Mouse (Mus musculus) layer of hippocampus, adult 6 months (tissue): Measurements from ENCODE around the gene Chrdl1. TPM values are rescaled to one million over a fixed set of nuclear protein-coding genes. Genes with fewer than 3 reads are reported as not detected.

Experiments
- long read RNA-seq, 2 experiments: library from polyadenylated mRNA; unstranded; transcript quantifications; one replicate each; pipeline ENCODE4 v2.0.0; 2019 to 2020
- polyA plus RNA-seq: library from polyadenylated mRNA; unstranded; fragments of <200 nt; fragmentation: Nextera tagmentation; gene quantifications from 2 replicates; pipeline ENCODE4 v1.2.3, GENCODE M21; 2021

The Chrdl1 gene
- polyA plus RNA-seq = 5.7 and 6.5 TPM in 2 replicates
- long read RNA-seq, experiment 1, full-length matches to known transcripts = 3 of 5 reads
- long read RNA-seq, experiment 1, partial matches to known transcripts = 0 of 5 reads
- long read RNA-seq, experiment 1, other reads (novel, unspliced or antisense) = 2 of 5 reads
- long read RNA-seq, experiment 2, full-length matches to known transcripts = 12 of 14 reads
- long read RNA-seq, experiment 2, partial matches to known transcripts = 0 of 14 reads
- long read RNA-seq, experiment 2, other reads (novel, unspliced or antisense) = 2 of 14 reads

DNA sequence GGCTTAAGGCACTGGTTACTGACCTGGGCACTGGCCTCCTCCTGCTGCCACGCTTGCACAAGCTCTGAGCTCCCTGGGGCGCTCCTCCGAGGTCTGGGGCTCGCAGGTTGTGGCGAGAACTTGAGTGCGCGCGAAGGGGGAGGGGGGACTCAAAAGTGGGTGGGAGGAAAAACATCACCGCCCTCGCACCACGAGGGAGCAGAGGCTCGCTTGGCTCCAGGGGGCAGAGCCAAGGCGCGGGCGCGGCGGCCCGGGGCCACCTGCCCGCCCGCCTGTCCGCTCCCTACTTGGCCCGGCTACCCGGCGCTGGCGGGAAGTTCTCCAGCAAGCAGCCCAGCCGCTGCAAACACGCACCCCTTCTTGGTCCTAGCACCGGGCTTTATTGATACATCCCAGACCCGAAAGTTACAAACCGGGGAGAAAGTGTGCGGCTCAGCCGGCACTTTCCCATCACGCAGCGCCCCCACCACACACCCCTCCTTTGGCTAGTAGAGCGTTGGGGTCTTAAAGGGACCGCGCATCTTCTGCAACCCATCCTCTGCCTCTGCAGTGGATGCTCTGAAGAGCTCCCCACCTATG, at the start of gene Chrdl1:
Gene Chrdl1, minus strand, starts transcription at position 472 of the 579 bp plus-strand sequence.

Other genes starting within 250 kb of the Chrdl1 start
- gene Pak3, start 124.3 kb upstream of the Chrdl1 start, polyA plus RNA-seq = 46.8 and 47.5 TPM in 2 replicates